Comparison of ENCODE assay signal across 23 mouse cellular contexts in genomic region chr6:4008501-4009040, GRCm38 (mm10). TPM values are rescaled to one million over a fixed set of nuclear protein-coding genes. Genes with fewer than 3 reads are reported as not detected.
DNase-seq lines count a peak whose midpoint lies in the region; ATAC-seq and TF ChIP-seq lines count a peak whose summit lies in the region.
"Had no signal": no experiment of that assay in that cellular context is flagged by ENCODE, and none has a peak within 500 bp of the region (broad histone marks: within the 10 kb centered on the region; RNA-seq: fewer than 3 reads in every experiment).

No protein-coding gene starts in this region.

- no peaks in the 10 kb centered on the region for H3K9me3 ChIP-seq in heart, embryonic 10.5 days
- H3K9me3 ChIP-seq in lung, embryonic 16.5 days (ENCODE audit: control insufficient read depth, low read length), result no peaks in the 10 kb centered on the region
- H3K9me3 ChIP-seq: liver, embryonic 15.5 days; megakaryocyte, embryonic 14.5 days had no signal

- no peak for TF ChIP-seq EP300 in heart, adult 2 months (IDR thresholded peaks at IDR 0.05; ENCODE audit: insufficient read depth, low read depth, low read length)

- H3K4me1 ChIP-seq in heart, adult 2 months (ENCODE audit: control insufficient read depth, insufficient read depth, low read length), result peaks cover 5% of the 10 kb centered on the region
- 0 out of 2 replicates have a peak, but pooled peaks cover 11% of the 10 kb centered on the region for H3K4me1 ChIP-seq in heart, embryonic 10.5 days
- peaks cover 7% of the 10 kb centered on the region for H3K4me1 ChIP-seq in lung, embryonic 16.5 days (replicated peaks; ENCODE audit: control insufficient read depth, insufficient read depth, low read length)
- H3K4me1 ChIP-seq: liver, embryonic 15.5 days had no signal

- peak; percentile 31 to 34 for DNase-seq in heart, adult 2 months
- DNase-seq in heart, embryonic 10.5 days (ENCODE audit: low spot score), result no peak
- DNase-seq in lung, adult 18-20 months, result no peak
- DNase-seq in heart, postnatal 4 days, result peak; percentile 21
- no peak for DNase-seq in layer of hippocampus, postnatal 25 days (ENCODE audit: extremely low spot score in 1 of 2, low spot score in 1 of 2)
- no peak for DNase-seq in cerebellum, adult 8-10 months
- DNase-seq: cerebellum, adult 11 months; cerebellum, postnatal 25 days; kidney, adult 18-20 months; thymus, adult 18-20 months had no signal

- H3K27ac ChIP-seq in heart, adult 2 months, result peak overlapping the region; percentile 86
- no peak overlapping the region for H3K27ac ChIP-seq in heart, embryonic 10.5 days
- peak overlapping the region; percentile 33 for H3K27ac ChIP-seq in lung, embryonic 16.5 days (ENCODE audit: low read length)
- H3K27ac ChIP-seq: hindbrain, postnatal 0 days; liver, embryonic 15.5 days had no signal

- 0 out of 2 replicates have a peak overlapping the region, but pooled peaks have one; percentile 20 for H3K4me3 ChIP-seq in heart, adult 2 months
- no peak overlapping the region for H3K4me3 ChIP-seq in heart, embryonic 10.5 days
- H3K4me3 ChIP-seq in lung, embryonic 16.5 days (ENCODE audit: low read length), result no peak overlapping the region
- H3K4me3 ChIP-seq: erythroblast, embryonic 14.5 days; liver, embryonic 15.5 days; megakaryocyte, embryonic 14.5 days had no signal

- peaks cover 18% of the 10 kb centered on the region for H3K36me3 ChIP-seq in heart, adult 2 months (ENCODE audit: control insufficient read depth, insufficient read depth, low read length)
- no peaks in the 10 kb centered on the region for H3K36me3 ChIP-seq in heart, embryonic 10.5 days
- H3K36me3 ChIP-seq in lung, embryonic 16.5 days (ENCODE audit: control insufficient read depth, insufficient read depth, low read length), result peaks cover 3% of the 10 kb centered on the region; the same call in 1 of the 2 replicates
- H3K36me3 ChIP-seq: liver, embryonic 15.5 days had no signal

- intact Hi-C loops in heart, adult 2 months (cut with DNase I), result loop anchor here (10.0 kb wide), 3 partner anchors 1086 to 1486 kb away; partner anchors contain the start of genes Pdk4 and Pon2

- peaks cover 2% of the 10 kb centered on the region; the same call in 1 of the 2 replicates for H3K79me2 ChIP-seq in heart, adult 2 months (replicated peaks; ENCODE audit: control insufficient read depth, insufficient read depth, low read length)

- WGBS in heart, adult 2 months, result 5% methylated on average over 2 of the region's 2 CpGs
- 56% methylated on average over 2 of the region's 2 CpGs for whole genome bisulfite sequencing in heart, embryonic 10.5 days
- WGBS in lung, embryonic 16.5 days, result 27% methylated on average over 2 of the region's 2 CpGs

- TF ChIP-seq CTCF in heart, adult 2 months (IDR thresholded peaks at IDR 0.05), result no peak

- TF ChIP-seq POLR2A in heart, adult 2 months (IDR thresholded peaks at IDR 0.05; ENCODE audit: insufficient read depth, low read depth, low read length), result peak; percentile 45

- no peak overlapping the region for H3K9ac ChIP-seq in heart, adult 2 months (ENCODE audit: low read depth, low read length)
- H3K9ac ChIP-seq in lung, embryonic 16.5 days (ENCODE audit: low read length), result no peak overlapping the region
- H3K9ac ChIP-seq: liver, embryonic 15.5 days had no signal

- ATAC-seq in lung, embryonic 16.5 days (ENCODE audit: low read depth), result no peak
- ATAC-seq: forebrain, embryonic 14.5 days; hindbrain, postnatal 0 days; midbrain, embryonic 16.5 days had no signal

- no peak overlapping the region for H3K4me2 ChIP-seq in lung, embryonic 16.5 days (ENCODE audit: low read depth, low read length)
- H3K4me2 ChIP-seq: liver, embryonic 15.5 days had no signal

- no peaks in the 10 kb centered on the region for H3K27me3 ChIP-seq in heart, adult 2 months (ENCODE audit: control insufficient read depth, insufficient read depth, low read length)
- H3K27me3 ChIP-seq in heart, embryonic 10.5 days (ENCODE audit: insufficient read depth, poor library complexity, severe bottlenecking), result no peaks in the 10 kb centered on the region
- no peaks in the 10 kb centered on the region for H3K27me3 ChIP-seq in lung, embryonic 16.5 days (ENCODE audit: control insufficient read depth, insufficient read depth, low read depth, low read length)
- H3K27me3 ChIP-seq: liver, embryonic 15.5 days; megakaryocyte, embryonic 14.5 days had no signal

RNA-seq across cellular contexts. Expression of gene Gng11, which starts 4.9 kb away (rescaled TPM):
- total RNA-seq in heart, adult 2 months (2021), result 10 to 100 TPM; 51.2 to 77.2 TPM
- polyA plus RNA-seq in heart, adult 2 months (2012; rRNA removed), result 9.4 and 15.2 TPM in 2 replicates
- polyA plus RNA-seq in heart, embryonic 10.5 days (2016; fragmentation: Nextera tagmentation; extraction: Ambion mirVana), result 49.5 and 57.8 TPM in 2 replicates
- 161 and 166 TPM in 2 replicates for polyA plus RNA-seq in lung, embryonic 16.5 days (2015; fragmentation: Nextera tagmentation; extraction: Ambion mirVana)
- total RNA-seq in heart, postnatal 4 days (2021), result 100 to 1,000 TPM; 115 to 118 TPM
- 10 to 100 TPM in 1 of 2 experiments, 1 to 10 TPM in 1; 9.9 to 11.5 TPM for total RNA-seq in layer of hippocampus, postnatal 25 days (2021)

RNA-seq across cellular contexts. Expression of gene Gngt1, which starts 15.0 kb away (rescaled TPM):
- total RNA-seq in heart, adult 2 months (2021), result not detected
- not detected in 2 replicates for polyA plus RNA-seq in heart, adult 2 months (2012; rRNA removed)
- not detected in 2 replicates for polyA plus RNA-seq in heart, embryonic 10.5 days (2016; fragmentation: Nextera tagmentation; extraction: Ambion mirVana)
- not detected in 2 replicates for polyA plus RNA-seq in lung, embryonic 16.5 days (2015; fragmentation: Nextera tagmentation; extraction: Ambion mirVana)
- not detected for total RNA-seq in heart, postnatal 4 days (2021)
- total RNA-seq in layer of hippocampus, postnatal 25 days (2021), result not detected
- total RNA-seq: ES-E14; hematopoietic stem cell, adult 5-6 weeks; hindbrain, postnatal 0 days; layer of hippocampus, postnatal 14 days; left cerebral cortex, postnatal 14 days had no signal
- polyA plus RNA-seq: erythroblast, embryonic 14.5 days; forebrain, embryonic 14.5 days; hindbrain, postnatal 0 days; large intestine, adult 2 months; limb, embryonic 14.5 days; liver, embryonic 15.5 days; midbrain, embryonic 16.5 days had no signal

RNA-seq across cellular contexts. Expression of gene Tfpi2, which starts 19.9 kb away (rescaled TPM):
- 1 to 10 TPM; 1.0 to 1.3 TPM for total RNA-seq in heart, adult 2 months (2021)
- 0.90 and 1.9 TPM in 2 replicates for polyA plus RNA-seq in heart, adult 2 months (2012; rRNA removed)
- 3.0 and 3.9 TPM in 2 replicates for polyA plus RNA-seq in heart, embryonic 10.5 days (2016; fragmentation: Nextera tagmentation; extraction: Ambion mirVana)
- 3.6 and 4.5 TPM in 2 replicates for polyA plus RNA-seq in lung, embryonic 16.5 days (2015; fragmentation: Nextera tagmentation; extraction: Ambion mirVana)
- total RNA-seq in heart, postnatal 4 days (2021), result 1 to 10 TPM; 2.1 to 2.5 TPM
- total RNA-seq in layer of hippocampus, postnatal 25 days (2021), result under 1 TPM in 1 of 2 experiments, not detected in 1; 0.52 TPM
- total RNA-seq: hematopoietic stem cell, adult 5-6 weeks; hindbrain, postnatal 0 days had no signal
- polyA plus RNA-seq: erythroblast, embryonic 14.5 days had no signal

Comparison
In these comparisons a context has a peak if more than half of its experiments do, and no peak if none do; other contexts are left out.
1. DNase-seq: peak in heart, adult 2 months (2 of 2) and heart, postnatal 4 days (single experiment); none in heart, embryonic 10.5 days (single experiment), lung, adult 18-20 months (0 of 2), layer of hippocampus, postnatal 25 days (0 of 2) and cerebellum, adult 8-10 months (single experiment).
2. RNA of gene Gng11, which starts 4.9 kb away (total RNA-seq): 115 to 118 TPM in heart, postnatal 4 days and 51.2 to 77.2 TPM in heart, adult 2 months; 9.9 to 11.5 TPM in layer of hippocampus, postnatal 25 days; every median in the first group is over 4 times any median in the second.